Mouse (Mus musculus) lung, embryonic 14.5 days (tissue): ENCODE measurements around the gene Prdx2. TPM values are rescaled to one million over a fixed set of nuclear protein-coding genes. Genes with fewer than 3 reads are reported as not detected.

Experiments used
- ATAC-seq: fragments of 200-750 bp; cut with Nextera tagmentation; 2 replicates; pipeline ENCODE4 v1.8.0; 2017; ENCODE audit warnings: mild to moderate bottlenecking, moderate TSS enrichment, moderate library complexity; ENCODE audit not compliant: insufficient read depth
- DNase-seq: peaks from one replicate; pipeline ENCODE4 v3.0.0-alpha.2; 2015
- H3K27ac ChIP-seq: fragments of 300-500 bp; sonication (generic); 2 replicates; pipeline ENCODE4 v1.5.1; 2014; ENCODE audit warnings: low read depth, mild to moderate bottlenecking, moderate library complexity
- H3K27me3 ChIP-seq: fragments of 300-500 bp; sonication (generic); 2 replicates; pipeline ENCODE4 v1.6.1; 2014; ENCODE audit warnings: low read length, control low read depth; ENCODE audit not compliant: insufficient read depth
- H3K36me3 ChIP-seq: fragments of 300-500 bp; sonication (generic); 2 replicates; pipeline ENCODE4 v1.6.1; 2014; ENCODE audit warnings: control low read depth; ENCODE audit not compliant: insufficient read depth
- H3K4me1 ChIP-seq: fragments of 300-500 bp; sonication (generic); 2 replicates; pipeline ENCODE4 v1.6.1; 2014; ENCODE audit warnings: antibody characterized with exemption, control low read depth; ENCODE audit not compliant: insufficient read depth
- H3K4me2 ChIP-seq: fragments of 300-500 bp; sonication (generic); 2 replicates; pipeline ENCODE4 v1.6.1; 2014; ENCODE audit warnings: mild to moderate bottlenecking
- H3K4me3 ChIP-seq: fragments of 300-500 bp; sonication (generic); 2 replicates; pipeline ENCODE4 v1.5.1; 2014; ENCODE audit warnings: low read depth, low read length
- H3K9ac ChIP-seq: fragments of 300-500 bp; sonication (generic); 2 replicates; pipeline ENCODE4 v1.6.1; 2014
- H3K9me3 ChIP-seq: fragments of 300-500 bp; sonication (generic); 2 replicates; pipeline ENCODE4 v1.6.1; 2016; ENCODE audit warnings: low read depth, low read length, control low read depth
- CTCF ChIP-seq: IDR thresholded peaks from 2 replicates; pipeline ENCODE4 v1.5.1; 2016; ENCODE audit warnings: antibody characterized with exemption, low read depth
- WGBS: fragments of 180-500 bp; shearing (Covaris S2); extraction: QIAGEN DNeasy Blood & Tissue Kit; methylation state at CpG from one replicate; pipeline ENCODE4 v1.1.7; 2014; 5-methylcytosine and 5-hydroxymethylcytosine counted together
- polyA plus RNA-seq: library from polyadenylated mRNA; unstranded; fragments of >200 nt; fragmentation: Nextera tagmentation; extraction: Ambion mirVana; gene quantifications from 2 replicates; pipeline ENCODE4 v1.2.1, GENCODE M21; 2014

Gene Prdx2
- polyA plus RNA-seq, 1 experiment from 2014 or later, result 843 TPM

GRCm38 (mm10) chr8:84974543-84975142 is 5.3 kb downstream of the Prdx2 start:
- WGBS, result 79% methylated on average over 8 of the region's 8 CpGs
- H3K4me1 ChIP-seq, result peaks cover 15% of the 10 kb centered on the region

GRCm38 (mm10) chr8:84975434-84975833 is 6.0 kb downstream of the Prdx2 start:
- H3K4me2 ChIP-seq, result peak overlapping the region; percentile 99
- ATAC-seq (no peak), DNase-seq (peak; percentile 76)
- H3K9ac ChIP-seq, result peak overlapping the region; percentile 64; the same call in 1 of the 2 replicates
- no peaks in the 10 kb centered on the region for H3K9me3 ChIP-seq
- peak overlapping the region; percentile 89 for H3K27ac ChIP-seq
- WGBS, result 29% methylated on average over 7 of the region's 7 CpGs
- peaks cover 47% of the 10 kb centered on the region for H3K36me3 ChIP-seq
- peaks cover 22% of the 10 kb centered on the region for H3K4me1 ChIP-seq
- H3K27me3 ChIP-seq, result peaks cover 5% of the 10 kb centered on the region
- peak overlapping the region; percentile 55 for H3K4me3 ChIP-seq
- TF ChIP-seq CTCF, result peak; percentile 91

More at GRCm38 (mm10) chr8:84974543-84975142, 5.3 kb downstream of the Prdx2 start:
- Histone ChIP-seq H3K27me3 (peaks cover 5% of the 10 kb centered on the region), H3K4me3 (no peak overlapping the region), H3K9me3 (no peaks in the 10 kb centered on the region), H3K36me3 (peaks cover 47% of the 10 kb centered on the region), H3K27ac (no peak overlapping the region), H3K9ac (no peak overlapping the region), H3K4me2 (peak overlapping the region; percentile 29; the same call in 1 of the 2 replicates)
- ATAC-seq (no peak), DNase-seq (no peak)
- TF ChIP-seq CTCF, result no peak

- Histone ChIP-seq H3K4me2 (peak overlapping the region; percentile 99), H3K9ac (peak overlapping the region; percentile 64), H3K27ac (peak overlapping the region; percentile 89), H3K9me3 (no peaks in the 10 kb centered on the region), H3K36me3 (peaks cover 39% of the 10 kb centered on the region), H3K4me1 (peaks cover 30% of the 10 kb centered on the region), H3K4me3 (peak overlapping the region; percentile 55), H3K27me3 (peaks cover 5% of the 10 kb centered on the region)
- WGBS, result under 1% methylated on average over 59 of the region's 61 CpGs
- TF ChIP-seq CTCF, result peak; percentile 35
- ATAC-seq (peak; percentile 78), DNase-seq (peak; percentile 98)
These were observed 6.8 kb downstream of the Prdx2 start for GRCm38 (mm10) chr8:84976031-84976762.

GRCm38 (mm10) chr8:84976763-84977434 is 7.5 kb downstream of the Prdx2 start:
- Histone ChIP-seq H3K36me3 (peaks cover 32% of the 10 kb centered on the region), H3K4me1 (peaks cover 37% of the 10 kb centered on the region), H3K27me3 (peaks cover 5% of the 10 kb centered on the region), H3K4me3 (peak overlapping the region; percentile 55), H3K27ac (peak overlapping the region; percentile 89), H3K4me2 (peak overlapping the region; percentile 99), H3K9ac (peak overlapping the region; percentile 64), H3K9me3 (no peaks in the 10 kb centered on the region)
- no peak for TF ChIP-seq CTCF
- WGBS, result 2% methylated on average over 25 of the region's 25 CpGs
- no peak for ATAC-seq
- DNase-seq, result no peak

GRCm38 (mm10) chr8:84977435-84978247 is 8.3 kb downstream of the Prdx2 start:
- peak overlapping the region; percentile 99 for H3K4me2 ChIP-seq
- peaks cover 42% of the 10 kb centered on the region for H3K4me1 ChIP-seq
- WGBS, result under 1% methylated on average over 70 of the region's 70 CpGs
- peak overlapping the region; percentile 89 for H3K27ac ChIP-seq
- TF ChIP-seq CTCF, result no peak
- no peak for ATAC-seq
- peak overlapping the region; percentile 55 for H3K4me3 ChIP-seq
- peak overlapping the region; percentile 64 for H3K9ac ChIP-seq
- peaks cover 5% of the 10 kb centered on the region for H3K27me3 ChIP-seq
- peak; percentile 73 for DNase-seq
- no peaks in the 10 kb centered on the region for H3K9me3 ChIP-seq
- H3K36me3 ChIP-seq, result peaks cover 25% of the 10 kb centered on the region

DNA sequence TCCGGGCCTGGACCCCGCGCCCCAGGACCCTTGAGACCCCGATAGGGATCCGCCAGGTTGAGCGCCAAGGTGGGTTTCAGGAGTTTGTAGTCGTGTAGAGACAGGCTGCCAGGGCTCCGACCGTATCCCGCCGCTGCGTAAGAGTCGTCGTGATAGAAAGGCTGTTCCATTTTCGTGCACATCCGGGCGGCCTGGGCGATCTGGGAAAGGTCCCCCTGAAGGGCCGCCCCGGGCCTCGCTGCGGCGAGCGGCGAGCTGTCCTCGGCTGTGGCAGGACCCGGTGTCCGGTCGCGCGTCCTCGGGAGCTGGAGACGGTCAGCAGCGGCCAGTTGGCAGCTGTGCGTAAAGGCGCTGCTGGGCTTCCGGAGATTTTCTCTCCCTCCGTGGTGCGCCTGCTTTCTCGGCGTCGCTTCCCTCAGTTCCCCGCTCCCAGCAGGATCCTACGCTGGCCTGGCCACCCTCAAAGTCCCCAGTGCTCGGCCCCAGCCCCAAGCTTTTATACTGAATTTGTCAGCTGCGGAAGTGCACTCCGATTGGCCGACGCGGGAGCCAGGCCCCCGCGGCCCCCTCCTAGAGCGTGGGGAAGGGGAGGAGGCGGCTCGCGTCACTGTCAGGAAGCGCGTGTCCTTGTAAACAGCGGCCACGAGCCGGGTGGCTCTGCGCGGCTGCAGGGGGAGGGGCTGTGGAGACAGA is 9.0 kb downstream of the Prdx2 start, which contains the start of gene Junb:
TSS of gene Junb (minus strand) at position 471 of the 693 bp plus-strand sequence.
- Histone ChIP-seq H3K4me2 (peak within 1 kb of the TSS; percentile 99), H3K27me3 (peaks cover 5% of the 10 kb centered on the region)
- under 1% methylated on average over 63 of the region's 63 CpGs for WGBS

More for the DNA sequence above, 9.0 kb downstream of the Prdx2 start, which contains the start of gene Junb:
- no peak for TF ChIP-seq CTCF
- Histone ChIP-seq H3K4me1 (peaks cover 42% of the 10 kb centered on the region), H3K27ac (peak within 1 kb of the TSS; percentile 89), H3K9me3 (no peaks in the 10 kb centered on the region), H3K9ac (peak within 1 kb of the TSS; percentile 64), H3K36me3 (peaks cover 17% of the 10 kb centered on the region), H3K4me3 (peak within 1 kb of the TSS; percentile 55)
- ATAC-seq (peak; percentile 40), DNase-seq (peak; percentile 97)
